Mouse (Mus musculus): ENCODE data around the gene Aadacl2. TPM values are rescaled to one million over a fixed set of nuclear protein-coding genes. Genes with fewer than 3 reads are reported as not detected.

Aadacl2 gene
- polyA plus RNA-seq, 1 experiment: not detected

DNA sequence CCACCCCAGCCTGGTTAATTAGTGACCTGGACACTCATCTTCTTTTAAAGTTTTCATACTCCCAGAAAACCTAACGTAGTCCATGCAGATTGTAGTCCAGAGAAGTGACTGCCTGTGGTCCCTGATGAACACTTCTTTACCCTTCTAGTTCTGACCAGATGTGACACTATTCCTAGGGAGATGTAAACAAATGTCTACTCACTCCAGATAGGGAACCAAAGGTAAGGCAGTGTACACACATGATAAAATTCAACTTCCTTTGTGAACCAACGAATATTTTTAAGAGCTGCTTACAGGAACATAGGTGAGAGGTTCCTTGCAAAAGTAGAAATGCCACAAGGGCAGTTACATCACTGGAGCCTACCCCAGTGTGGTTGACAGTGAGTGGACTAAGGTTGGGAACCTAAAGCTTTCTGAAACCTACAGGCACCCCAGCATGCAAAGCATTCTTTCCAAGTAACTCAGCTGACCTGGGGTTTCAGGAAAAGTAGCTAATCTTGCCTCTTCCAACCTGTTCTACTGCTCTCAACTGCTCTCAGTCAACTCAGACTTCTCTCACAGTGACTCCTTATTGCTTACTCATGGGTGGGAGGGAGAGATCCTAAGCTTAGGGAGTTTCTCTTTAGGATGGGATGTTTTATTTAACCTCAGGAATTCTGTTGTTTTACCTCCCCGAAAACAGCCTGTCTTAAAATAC lies 46.8 kb downstream of the Aadacl2 start:
- TF ChIP-seq POLR2A (IDR thresholded peaks at IDR 0.05; ENCODE audit: low read depth, low read length): no peak
- no peak for TF ChIP-seq CTCF (IDR thresholded peaks at IDR 0.05; ENCODE audit: extremely low read depth, insufficient read length, insufficient replicate concordance, low read depth, low read length)
- Histone ChIP-seq H3K36me3 (ENCODE audit: control insufficient read depth, insufficient read depth, low read length) (no peaks in the 10 kb centered on the region), H3K4me1 (ENCODE audit: control insufficient read depth, insufficient read depth, insufficient read length, low read length) (peaks cover 2% of the 10 kb centered on the region; the same call in 1 of the 2 replicates), H3K27me3 (ENCODE audit: control insufficient read depth, insufficient read depth, low read length) (no peaks in the 10 kb centered on the region), H3K4me3 (ENCODE audit: low read depth, low read length) (no peak overlapping the region), H3K27ac (ENCODE audit: insufficient read depth, low read depth, low read length) (no peak overlapping the region)
- 58% methylated on average over 3 of the region's 3 CpGs for WGBS

DNA sequence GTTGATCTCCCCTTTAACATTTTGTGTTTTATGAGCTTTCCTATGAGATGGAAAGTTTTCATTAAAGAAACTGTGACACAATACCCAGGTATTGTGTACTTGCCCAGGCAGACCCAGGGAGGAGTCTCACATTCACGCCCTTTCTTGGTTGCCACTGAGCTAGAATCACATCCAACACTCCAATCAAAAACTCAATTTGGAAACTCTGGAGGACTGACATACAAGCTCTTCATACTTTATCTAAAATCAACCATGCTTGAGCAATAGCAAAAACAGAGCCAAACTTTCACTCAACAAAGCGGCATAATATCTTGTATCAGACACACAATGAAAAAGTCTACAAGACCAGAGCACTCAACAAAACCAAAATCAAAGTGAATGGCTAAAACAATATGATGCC lies 47.4 kb downstream of the Aadacl2 start:
- 85% methylated on average over 2 of the region's 2 CpGs for WGBS
- no peak overlapping the region for H3K27ac ChIP-seq (ENCODE audit: insufficient read depth, low read depth, low read length)

DNA sequence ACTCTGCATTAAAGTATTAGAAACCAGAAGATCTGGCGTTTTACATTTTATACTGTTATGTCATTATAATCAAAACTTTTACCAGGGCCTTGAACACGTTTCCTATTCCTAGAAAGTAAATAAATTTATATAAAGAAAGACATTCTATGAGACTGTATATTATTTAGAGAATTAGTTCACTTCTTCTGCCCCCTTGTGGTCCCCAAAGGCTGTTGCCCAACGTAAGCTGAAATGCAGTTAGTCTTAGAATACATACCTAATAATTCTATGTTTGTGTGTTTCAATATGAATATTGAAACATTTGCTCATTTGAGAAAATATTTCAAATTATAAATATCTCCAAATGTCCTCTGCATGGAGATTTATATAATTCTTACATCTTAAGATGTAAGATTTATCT lies 49.9 kb downstream of the Aadacl2 start:
- H3K4me3 ChIP-seq (ENCODE audit: low read depth, low read length): no peak overlapping the region
- H3K27me3 ChIP-seq (ENCODE audit: control insufficient read depth, insufficient read depth, low read length): no peaks in the 10 kb centered on the region
- no peaks in the 10 kb centered on the region for H3K36me3 ChIP-seq (ENCODE audit: control insufficient read depth, insufficient read depth, low read length)
- no peak overlapping the region for H3K27ac ChIP-seq (ENCODE audit: insufficient read depth, low read depth, low read length)
- no peak for TF ChIP-seq CTCF (IDR thresholded peaks at IDR 0.05; ENCODE audit: extremely low read depth, insufficient read length, insufficient replicate concordance, low read depth, low read length)
- 20% methylated on average over 3 of the region's 3 CpGs for WGBS
- H3K4me1 ChIP-seq (ENCODE audit: control insufficient read depth, insufficient read depth, insufficient read length, low read length): peaks cover 2% of the 10 kb centered on the region; the same call in 1 of the 2 replicates

More for the DNA sequence above, 47.4 kb downstream of the Aadacl2 start:
- Histone ChIP-seq H3K4me3 (ENCODE audit: low read depth, low read length) (no peak overlapping the region), H3K36me3 (ENCODE audit: control insufficient read depth, insufficient read depth, low read length) (no peaks in the 10 kb centered on the region), H3K4me1 (ENCODE audit: control insufficient read depth, insufficient read depth, insufficient read length, low read length) (peaks cover 2% of the 10 kb centered on the region; the same call in 1 of the 2 replicates), H3K27me3 (ENCODE audit: control insufficient read depth, insufficient read depth, low read length) (no peaks in the 10 kb centered on the region)
- TF ChIP-seq CTCF (IDR thresholded peaks at IDR 0.05; ENCODE audit: extremely low read depth, insufficient read length, insufficient replicate concordance, low read depth, low read length) (no peak), POLR2A (IDR thresholded peaks at IDR 0.05; ENCODE audit: low read depth, low read length) (no peak)

DNA sequence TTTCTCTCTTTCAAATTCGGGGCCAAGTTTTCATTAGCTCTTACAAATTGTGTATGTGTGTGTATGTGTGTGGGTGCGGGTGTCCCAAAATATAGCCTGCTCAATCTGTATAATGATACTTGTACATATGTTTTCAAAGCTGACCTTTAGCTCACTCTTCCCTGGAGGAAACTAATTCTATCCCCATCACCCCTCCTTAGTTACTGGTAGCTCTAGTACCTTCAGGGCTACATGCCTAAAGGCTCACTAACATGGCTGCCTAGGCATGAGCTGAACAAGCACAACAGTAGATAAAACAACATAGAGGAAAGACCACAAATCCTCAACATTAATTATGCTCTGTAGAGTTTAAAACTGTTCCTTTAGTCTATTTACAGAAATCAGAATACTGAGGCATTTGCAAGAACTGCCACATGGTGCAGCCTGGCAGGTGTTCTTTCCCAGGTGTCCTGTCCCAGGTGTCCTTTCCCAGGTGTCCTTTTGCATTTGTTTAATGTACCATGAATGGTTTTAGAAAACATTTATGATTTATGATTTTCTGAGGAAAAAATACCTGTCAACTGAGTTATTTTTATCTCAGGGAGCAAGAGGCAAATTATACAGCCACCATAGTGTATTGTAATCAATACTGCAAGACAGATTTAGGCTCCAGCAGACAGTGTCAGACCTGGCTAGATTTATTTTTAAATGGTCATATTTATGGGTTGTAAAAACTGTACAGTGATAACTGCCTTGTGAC lies 50.7 kb downstream of the Aadacl2 start:
- no peak for TF ChIP-seq POLR2A (IDR thresholded peaks at IDR 0.05; ENCODE audit: low read depth, low read length)
- TF ChIP-seq CTCF (IDR thresholded peaks at IDR 0.05; ENCODE audit: extremely low read depth, insufficient read length, insufficient replicate concordance, low read depth, low read length): no peak
- WGBS: 46% methylated on average over 2 of the region's 2 CpGs
- no peaks in the 10 kb centered on the region for H3K36me3 ChIP-seq (ENCODE audit: control insufficient read depth, insufficient read depth, low read length)
- no peak overlapping the region for H3K27ac ChIP-seq (ENCODE audit: insufficient read depth, low read depth, low read length)
- H3K27me3 ChIP-seq (ENCODE audit: control insufficient read depth, insufficient read depth, low read length): no peaks in the 10 kb centered on the region
- no peak overlapping the region for H3K4me3 ChIP-seq (ENCODE audit: low read depth, low read length)
- H3K4me1 ChIP-seq (ENCODE audit: control insufficient read depth, insufficient read depth, insufficient read length, low read length): peaks cover 2% of the 10 kb centered on the region; the same call in 1 of the 2 replicates

DNA sequence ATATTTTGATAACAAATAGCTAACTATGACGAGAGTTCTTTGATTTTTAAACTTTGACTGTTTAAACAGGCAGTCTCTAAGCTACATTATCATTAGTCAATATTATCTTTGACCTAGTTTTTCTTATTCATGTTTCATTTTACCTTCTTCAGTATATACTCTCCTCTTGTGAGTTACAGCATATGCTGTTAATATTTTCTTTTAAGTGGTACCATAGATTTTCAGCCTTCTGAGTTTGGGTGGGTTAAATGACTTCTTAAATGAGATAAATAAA lies 51.2 kb downstream of the Aadacl2 start:
- Histone ChIP-seq H3K4me3 (ENCODE audit: low read depth, low read length) (no peak overlapping the region), H3K27me3 (ENCODE audit: control insufficient read depth, insufficient read depth, low read length) (no peaks in the 10 kb centered on the region), H3K36me3 (ENCODE audit: control insufficient read depth, insufficient read depth, low read length) (no peaks in the 10 kb centered on the region), H3K27ac (ENCODE audit: insufficient read depth, low read depth, low read length) (no peak overlapping the region), H3K4me1 (ENCODE audit: control insufficient read depth, insufficient read depth, insufficient read length, low read length) (peaks cover 2% of the 10 kb centered on the region; the same call in 1 of the 2 replicates)
- WGBS: 23% methylated on average over 1 of the region's 1 CpGs
- TF ChIP-seq POLR2A (IDR thresholded peaks at IDR 0.05; ENCODE audit: low read depth, low read length) (no peak), CTCF (IDR thresholded peaks at IDR 0.05; ENCODE audit: extremely low read depth, insufficient read length, insufficient replicate concordance, low read depth, low read length) (no peak)

Other genes with a start within 250 kb of the Aadacl2 start
- gene Gm8298, start 145.7 kb upstream of the Aadacl2 start, polyA plus RNA-seq (2012; rRNA removed): not detected in 2 replicates
- gene C130079G13Rik, start 81.5 kb upstream of the Aadacl2 start, polyA plus RNA-seq (2012; rRNA removed): not detected in 2 replicates
- gene Aadac, start 19.0 kb downstream of the Aadacl2 start, polyA plus RNA-seq (2012; rRNA removed): 9.2 and 11.0 TPM in 2 replicates
- gene Sucnr1, start 75.1 kb downstream of the Aadacl2 start, polyA plus RNA-seq (2012; rRNA removed): 0.82 TPM in 1 of 2 replicates, not detected in the other